Mouse (Mus musculus) retina, postnatal 7 days (tissue): ENCODE data around the gene Rbfox1.

ENCODE experiments used
- DNase-seq: peaks from one replicate; pipeline ENCODE4 v3.0.0-alpha.2; 2012; ENCODE audit warnings: low read depth, low spot score

The Rbfox1 gene

GRCm38 (mm10) chr16:6349381-6349780, 464.2 kb downstream of the Rbfox1 start:
- DNase-seq: no peak

DNA sequence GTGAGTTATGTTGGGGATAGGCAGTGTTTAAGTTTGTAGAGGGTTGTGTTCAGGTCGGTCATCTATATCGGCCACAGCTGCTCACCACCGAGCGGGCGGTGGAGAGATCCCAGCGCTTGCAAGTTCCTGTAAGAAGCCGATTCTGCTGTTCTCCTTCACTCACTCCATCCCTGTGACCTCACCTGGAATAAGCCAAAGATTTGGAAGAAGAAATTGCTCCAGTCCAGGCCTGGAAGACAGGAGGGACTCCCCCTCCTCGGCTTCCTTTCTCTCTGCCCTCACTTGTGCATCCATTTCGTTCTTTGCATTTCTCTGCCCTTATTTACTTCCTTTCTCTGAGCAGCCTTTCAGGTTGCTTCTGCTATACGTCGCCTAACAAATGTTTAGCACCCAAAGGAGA, 465.1 kb downstream of the Rbfox1 start:
- DNase-seq: no peak

DNA sequence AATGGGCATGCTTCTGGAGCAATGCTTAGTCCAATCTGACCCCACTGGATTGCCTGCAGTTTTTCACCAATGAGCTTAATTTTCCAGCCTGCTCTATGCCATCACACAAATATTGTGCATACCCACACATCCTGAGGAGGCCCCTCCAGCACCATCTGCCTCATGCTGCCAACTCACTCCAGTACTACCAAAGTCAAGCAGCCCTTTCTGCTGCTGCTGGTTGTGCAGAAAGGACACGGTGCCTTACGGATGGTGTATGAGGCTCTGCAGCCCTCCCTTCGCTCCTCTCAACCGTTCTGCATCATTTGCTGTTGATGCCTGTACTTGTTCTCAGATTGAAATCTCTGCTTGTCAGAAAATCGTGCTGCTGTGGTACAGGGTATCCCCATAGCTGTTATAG, 468.0 kb downstream of the Rbfox1 start:
- no peak for DNase-seq

- DNase-seq: no peak
Measured at GRCm38 (mm10) chr16:6356931-6357330, 471.8 kb downstream of the Rbfox1 start.

- DNase-seq: no peak
Measured at GRCm38 (mm10) chr16:6365793-6366192, 480.6 kb downstream of the Rbfox1 start.

DNA sequence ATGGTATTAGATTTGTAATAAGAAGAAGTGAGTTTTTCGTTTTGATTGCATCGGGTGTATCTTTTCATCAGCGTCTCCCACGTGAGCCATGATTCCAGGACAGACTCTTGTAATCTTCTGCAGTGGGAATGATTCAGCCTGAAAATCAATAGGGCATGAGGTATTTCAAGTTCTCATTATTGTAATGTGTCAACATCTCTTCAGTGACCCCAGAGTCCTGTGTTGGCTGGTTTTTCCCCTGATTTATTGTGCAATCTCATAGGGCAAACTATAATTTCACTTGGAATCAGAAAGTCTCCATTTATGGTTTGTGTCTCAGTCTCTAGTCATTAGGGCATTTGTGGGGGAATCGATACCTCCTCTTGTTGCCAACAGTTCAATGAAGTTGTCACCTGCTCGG, 481.5 kb downstream of the Rbfox1 start:
- no peak for DNase-seq

GRCm38 (mm10) chr16:6380924-6381323, 495.8 kb downstream of the Rbfox1 start:
- DNase-seq: no peak

DNA sequence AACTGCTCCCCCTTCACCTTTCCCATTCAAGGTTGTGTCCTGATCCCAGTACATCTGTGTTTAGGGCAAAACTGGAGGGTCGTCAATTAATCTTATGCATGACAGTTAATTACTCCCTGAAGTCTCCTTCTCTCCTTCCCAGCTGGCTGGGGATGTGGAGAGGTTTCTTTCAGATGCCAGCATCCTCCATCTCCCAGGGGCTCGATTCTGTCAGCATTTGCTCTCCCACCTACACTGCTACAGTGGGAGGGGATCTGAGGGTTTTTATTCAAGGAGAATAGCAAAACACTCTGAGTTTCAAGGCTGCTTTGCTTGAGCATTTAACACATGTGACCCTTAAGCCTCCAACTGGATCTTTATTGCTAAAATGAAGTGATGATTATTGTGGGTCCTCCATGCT, 496.4 kb downstream of the Rbfox1 start:
- no peak for DNase-seq

GRCm38 (mm10) chr16:6382712-6383111, 497.6 kb downstream of the Rbfox1 start:
- DNase-seq: no peak

- DNase-seq: no peak
Measured at GRCm38 (mm10) chr16:6390278-6390930, 505.2 kb downstream of the Rbfox1 start.

GRCm38 (mm10) chr16:6396676-6397409, 511.7 kb downstream of the Rbfox1 start:
- no peak for DNase-seq

DNA sequence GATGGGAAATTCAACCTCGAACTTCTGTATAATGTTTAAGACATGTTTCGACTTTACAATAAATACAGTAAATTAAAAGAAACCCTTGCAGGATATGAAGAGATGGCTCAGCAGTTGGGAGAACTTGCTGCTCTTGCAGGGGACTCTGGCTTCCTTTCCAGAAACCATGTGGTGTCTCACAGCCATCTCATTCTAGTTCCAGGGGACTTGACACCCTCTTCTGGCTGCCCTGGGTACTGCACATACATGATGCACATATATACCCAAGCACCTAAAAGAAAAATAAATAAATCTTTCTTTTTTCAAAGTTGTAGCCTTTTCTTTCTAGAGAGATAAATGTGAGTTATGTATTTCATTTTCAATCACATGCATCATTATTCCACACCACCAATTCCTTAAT, 512.5 kb downstream of the Rbfox1 start:
- DNase-seq: no peak

DNA sequence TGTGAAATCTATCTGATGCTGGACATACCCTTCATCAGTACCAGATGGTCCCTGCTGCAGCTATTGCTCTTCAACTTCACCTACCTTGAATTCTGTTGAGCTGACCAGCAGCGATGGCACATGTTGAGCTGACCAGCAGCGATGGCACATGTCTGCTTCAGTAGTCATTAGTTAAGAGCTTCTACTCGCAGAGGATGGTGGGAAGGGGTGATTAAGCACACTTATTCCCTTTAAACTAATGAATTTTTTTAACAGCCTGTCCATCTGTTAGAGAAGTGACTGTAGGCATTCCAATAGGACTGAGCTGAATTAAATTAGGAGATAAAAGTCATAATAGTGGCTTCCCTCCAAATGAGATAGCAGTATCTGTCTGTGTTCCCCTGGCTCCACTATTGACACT, 517.7 kb downstream of the Rbfox1 start:
- no peak for DNase-seq

- DNase-seq: no peak
Measured at GRCm38 (mm10) chr16:6414846-6415245, 529.7 kb downstream of the Rbfox1 start.

- DNase-seq: no peak
Measured at GRCm38 (mm10) chr16:6421623-6422145, 536.5 kb downstream of the Rbfox1 start.

DNA sequence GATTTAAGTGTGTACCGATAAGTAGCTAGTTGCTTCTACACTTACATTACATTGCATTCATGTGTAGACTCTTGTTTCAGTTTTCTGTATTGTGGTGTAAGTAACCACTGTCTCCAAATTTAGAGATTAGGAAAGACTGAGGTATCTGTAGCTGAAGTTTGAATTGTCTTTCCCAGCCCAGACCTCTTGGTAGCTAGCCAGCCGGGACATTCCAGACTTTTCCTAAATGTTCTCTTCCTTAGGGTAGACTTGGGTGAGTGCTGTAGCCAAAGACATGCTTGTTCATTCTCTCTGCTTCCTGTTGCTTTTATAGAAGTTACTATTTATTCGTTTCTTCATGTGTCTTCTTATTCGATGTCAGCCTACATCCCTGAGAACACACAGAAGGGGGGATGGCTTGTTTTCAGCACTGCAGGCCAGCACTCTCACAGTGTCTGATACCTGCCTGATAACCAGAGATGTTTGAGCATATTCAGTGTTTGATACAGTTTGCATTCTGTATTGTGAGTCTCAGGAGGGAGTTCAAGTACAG, 538.8 kb downstream of the Rbfox1 start:
- DNase-seq: no peak

GRCm38 (mm10) chr16:6424738-6425137, 539.6 kb downstream of the Rbfox1 start:
- no peak for DNase-seq

- no peak for DNase-seq
Measured at GRCm38 (mm10) chr16:6427292-6428281, 542.4 kb downstream of the Rbfox1 start.

GRCm38 (mm10) chr16:6430981-6431380, 545.8 kb downstream of the Rbfox1 start:
- no peak for DNase-seq

GRCm38 (mm10) chr16:6436445-6436844, 551.3 kb downstream of the Rbfox1 start:
- DNase-seq: peak; percentile 3

DNA sequence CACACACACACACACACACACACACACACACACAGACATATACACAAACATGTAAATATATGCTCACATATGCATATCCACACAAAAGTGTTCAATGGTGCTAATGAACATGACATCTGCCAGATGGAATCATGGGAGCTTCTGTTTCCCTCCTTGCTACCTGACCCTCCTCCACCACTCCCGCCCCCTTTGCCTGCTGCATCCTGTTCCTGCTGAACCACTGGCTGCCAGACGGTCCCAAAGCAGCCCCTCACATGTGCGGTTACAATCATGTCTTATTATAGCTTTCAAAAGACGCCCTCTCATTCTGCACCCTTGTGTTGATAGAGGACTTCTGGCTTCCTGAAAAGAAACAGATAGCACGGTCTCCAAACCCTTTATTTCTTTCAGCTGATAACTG, 563.1 kb downstream of the Rbfox1 start:
- no peak for DNase-seq

- DNase-seq: no peak
Measured at GRCm38 (mm10) chr16:6455349-6455748, 570.2 kb downstream of the Rbfox1 start.
